Mouse (Mus musculus) embryonic facial prominence, embryonic 13.5 days (tissue): ENCODE data around the gene Pxmp4. TPM values are rescaled to one million over a fixed set of nuclear protein-coding genes. Genes with fewer than 3 reads are reported as not detected.

Experiments
- ATAC-seq: fragments of 200-750 bp; cut with Nextera tagmentation; 2 replicates; pipeline ENCODE4 v1.8.0; 2017; ENCODE audit warnings: low read depth; ENCODE audit not compliant: insufficient number of reproducible peaks, insufficient read depth, low FRiP score, low TSS enrichment
- H3K27ac ChIP-seq: fragments of 300-500 bp; sonication (generic); 2 replicates; pipeline ENCODE4 v1.5.1; 2015; ENCODE audit warnings: moderate library complexity, mild to moderate bottlenecking, inconsistent platforms
- H3K27me3 ChIP-seq: fragments of 300-500 bp; sonication (generic); 2 replicates; pipeline ENCODE4 v1.6.1; 2015; ENCODE audit warnings: mild to moderate bottlenecking, inconsistent platforms
- H3K36me3 ChIP-seq: fragments of 300-500 bp; sonication (generic); 2 replicates; pipeline ENCODE4 v1.6.1; 2015; ENCODE audit warnings: mild to moderate bottlenecking, inconsistent platforms
- H3K4me1 ChIP-seq: fragments of 300-500 bp; sonication (generic); 2 replicates; pipeline ENCODE4 v1.6.1; 2015; ENCODE audit warnings: inconsistent platforms
- H3K4me2 ChIP-seq: fragments of 300-500 bp; sonication (generic); 2 replicates; pipeline ENCODE4 v1.6.1; 2015; ENCODE audit warnings: moderate library complexity, mild to moderate bottlenecking, inconsistent platforms
- H3K4me3 ChIP-seq: fragments of 300-500 bp; sonication (generic); 2 replicates; pipeline ENCODE4 v1.5.1; 2015; ENCODE audit warnings: mild to moderate bottlenecking, inconsistent platforms
- H3K9ac ChIP-seq: fragments of 300-500 bp; sonication (generic); 2 replicates; pipeline ENCODE4 v1.6.1; 2015; ENCODE audit warnings: mild to moderate bottlenecking, inconsistent platforms
- H3K9me3 ChIP-seq: fragments of 300-500 bp; sonication (generic); 2 replicates; pipeline ENCODE4 v1.6.1; 2016; ENCODE audit warnings: inconsistent platforms
- WGBS: fragments of 180-500 bp; shearing (Covaris S2); methylation state at CpG from one replicate; pipeline ENCODE4 v1.1.7; 2015; ENCODE audit warnings: mixed read lengths; 5-methylcytosine and 5-hydroxymethylcytosine counted together
- polyA plus RNA-seq: library from polyadenylated mRNA; unstranded; fragments of >200 nt; fragmentation: Nextera tagmentation; extraction: Ambion mirVana; gene quantifications from 2 replicates; pipeline ENCODE4 v1.2.1, GENCODE M21; 2015

Gene Pxmp4
- polyA plus RNA-seq, 1 experiment from 2014 or later = 24.7 TPM

GRCm38 (mm10) chr2:154609050-154609767 is 5.7 kb upstream of the Pxmp4 start:
- Histone ChIP-seq H3K9me3 (no peaks in the 10 kb centered on the region), H3K27ac (no peak overlapping the region), H3K4me3 (no peak overlapping the region), H3K4me2 (no peak overlapping the region), H3K4me1 (peaks cover 14% of the 10 kb centered on the region), H3K36me3 (no peaks in the 10 kb centered on the region), H3K27me3 (no peaks in the 10 kb centered on the region), H3K9ac (no peak overlapping the region)
- ATAC-seq = no peak
- 55% methylated on average over 10 of the region's 10 CpGs for WGBS

GRCm38 (mm10) chr2:154606965-154607364 is 3.5 kb upstream of the Pxmp4 start:
- no peak overlapping the region for H3K9ac ChIP-seq
- H3K4me3 ChIP-seq = no peak overlapping the region
- H3K9me3 ChIP-seq = no peaks in the 10 kb centered on the region
- peaks cover 14% of the 10 kb centered on the region for H3K4me1 ChIP-seq
- H3K4me2 ChIP-seq = no peak overlapping the region
- H3K27ac ChIP-seq = no peak overlapping the region
- H3K36me3 ChIP-seq = no peaks in the 10 kb centered on the region
- 83% methylated on average over 1 of the region's 1 CpGs for WGBS
- no peaks in the 10 kb centered on the region for H3K27me3 ChIP-seq
- ATAC-seq = no peak

- no peak for ATAC-seq
- Histone ChIP-seq H3K36me3 (no peaks in the 10 kb centered on the region), H3K27me3 (no peaks in the 10 kb centered on the region), H3K4me3 (peak overlapping the region; percentile 77), H3K9ac (0 out of 2 replicates have a peak overlapping the region, but pooled peaks have one; percentile 33), H3K9me3 (no peaks in the 10 kb centered on the region), H3K4me2 (peak overlapping the region; percentile 80), H3K4me1 (peaks cover 14% of the 10 kb centered on the region), H3K27ac (no peak overlapping the region)
- 36% methylated on average over 7 of the region's 7 CpGs for WGBS
Measured at GRCm38 (mm10) chr2:154604156-154604555, 648 bp upstream of the Pxmp4 start.

GRCm38 (mm10) chr2:154603007-154603637 is 386 bp downstream of the Pxmp4 start:
- H3K27me3 ChIP-seq = no peaks in the 10 kb centered on the region
- peak overlapping the region; percentile 80 for H3K4me2 ChIP-seq
- 14% methylated on average over 22 of the region's 22 CpGs for WGBS
- no peaks in the 10 kb centered on the region for H3K36me3 ChIP-seq
- no peak; the same call in 1 of the 2 replicates for ATAC-seq
- peak overlapping the region; percentile 88 for H3K9ac ChIP-seq
- 0 out of 2 replicates have a peak overlapping the region, but pooled peaks have one; percentile 55 for H3K27ac ChIP-seq
- H3K4me3 ChIP-seq = peak overlapping the region; percentile 77
- no peaks in the 10 kb centered on the region for H3K9me3 ChIP-seq
- H3K4me1 ChIP-seq = peaks cover 14% of the 10 kb centered on the region

- H3K9ac ChIP-seq = no peak overlapping the region
- no peak for ATAC-seq
- 79% methylated on average over 3 of the region's 3 CpGs for WGBS
- peaks cover 14% of the 10 kb centered on the region for H3K4me1 ChIP-seq
- no peak overlapping the region for H3K27ac ChIP-seq
- no peaks in the 10 kb centered on the region for H3K9me3 ChIP-seq
- H3K36me3 ChIP-seq = no peaks in the 10 kb centered on the region
- no peaks in the 10 kb centered on the region for H3K27me3 ChIP-seq
- no peak overlapping the region for H3K4me2 ChIP-seq
- no peak overlapping the region for H3K4me3 ChIP-seq
Measured at GRCm38 (mm10) chr2:154601324-154601723, 2.2 kb downstream of the Pxmp4 start.

GRCm38 (mm10) chr2:154600586-154600985 is 2.9 kb downstream of the Pxmp4 start:
- H3K9me3 ChIP-seq = no peaks in the 10 kb centered on the region
- H3K4me3 ChIP-seq = no peak overlapping the region
- ATAC-seq = no peak
- peaks cover 14% of the 10 kb centered on the region for H3K4me1 ChIP-seq
- no peak overlapping the region for H3K27ac ChIP-seq
- H3K36me3 ChIP-seq = peaks cover 5% of the 10 kb centered on the region; the same call in 1 of the 2 replicates
- WGBS = 68% methylated on average over 6 of the region's 6 CpGs
- no peak overlapping the region for H3K4me2 ChIP-seq
- no peaks in the 10 kb centered on the region for H3K27me3 ChIP-seq
- no peak overlapping the region for H3K9ac ChIP-seq

GRCm38 (mm10) chr2:154597399-154597798 is 6.1 kb downstream of the Pxmp4 start:
- peaks cover 30% of the 10 kb centered on the region for H3K36me3 ChIP-seq
- 89% methylated on average over 3 of the region's 3 CpGs for WGBS
- H3K9me3 ChIP-seq = no peaks in the 10 kb centered on the region
- H3K4me2 ChIP-seq = no peak overlapping the region
- H3K4me1 ChIP-seq = 0 out of 2 replicates have a peak, but pooled peaks cover under 1% of the 10 kb centered on the region
- no peak for ATAC-seq
- H3K27me3 ChIP-seq = no peaks in the 10 kb centered on the region
- H3K9ac ChIP-seq = no peak overlapping the region
- no peak overlapping the region for H3K27ac ChIP-seq
- no peak overlapping the region for H3K4me3 ChIP-seq

- WGBS = 77% methylated on average over 5 of the region's 5 CpGs
- Histone ChIP-seq H3K4me3 (no peak overlapping the region), H3K9me3 (no peaks in the 10 kb centered on the region), H3K4me2 (no peak overlapping the region), H3K27ac (no peak overlapping the region), H3K9ac (no peak overlapping the region), H3K27me3 (no peaks in the 10 kb centered on the region), H3K4me1 (no peaks in the 10 kb centered on the region), H3K36me3 (peaks cover 30% of the 10 kb centered on the region)
- no peak for ATAC-seq
Measured at GRCm38 (mm10) chr2:154595775-154596174, 7.7 kb downstream of the Pxmp4 start.

- Histone ChIP-seq H3K27ac (no peak overlapping the region), H3K4me3 (no peak overlapping the region), H3K9me3 (no peaks in the 10 kb centered on the region), H3K27me3 (no peaks in the 10 kb centered on the region), H3K9ac (no peak overlapping the region), H3K4me1 (no peaks in the 10 kb centered on the region), H3K4me2 (no peak overlapping the region), H3K36me3 (peaks cover 30% of the 10 kb centered on the region)
- 63% methylated on average over 3 of the region's 3 CpGs for WGBS
- no peak for ATAC-seq
Measured at GRCm38 (mm10) chr2:154593025-154593424, 10.5 kb downstream of the Pxmp4 start.

GRCm38 (mm10) chr2:154591239-154591638 is 12.3 kb downstream of the Pxmp4 start:
- Histone ChIP-seq H3K4me1 (no peaks in the 10 kb centered on the region), H3K27me3 (no peaks in the 10 kb centered on the region), H3K9me3 (no peaks in the 10 kb centered on the region), H3K27ac (no peak overlapping the region), H3K4me3 (no peak overlapping the region), H3K4me2 (no peak overlapping the region), H3K36me3 (peaks cover 46% of the 10 kb centered on the region), H3K9ac (no peak overlapping the region)
- WGBS = 83% methylated on average over 3 of the region's 3 CpGs
- no peak for ATAC-seq

- ATAC-seq = no peak
- Histone ChIP-seq H3K4me2 (no peak overlapping the region), H3K4me3 (no peak overlapping the region), H3K4me1 (peaks cover 20% of the 10 kb centered on the region), H3K27me3 (no peaks in the 10 kb centered on the region), H3K9me3 (no peaks in the 10 kb centered on the region), H3K27ac (no peak overlapping the region), H3K36me3 (peaks cover 28% of the 10 kb centered on the region), H3K9ac (no peak overlapping the region)
- 78% methylated on average over 4 of the region's 4 CpGs for WGBS
Measured at GRCm38 (mm10) chr2:154589051-154589450, 14.5 kb downstream of the Pxmp4 start.

GRCm38 (mm10) chr2:154586405-154586804 is 17.1 kb downstream of the Pxmp4 start:
- no peak for ATAC-seq
- Histone ChIP-seq H3K4me1 (peaks cover 28% of the 10 kb centered on the region), H3K27me3 (no peaks in the 10 kb centered on the region), H3K36me3 (peaks cover 16% of the 10 kb centered on the region), H3K4me2 (no peak overlapping the region), H3K27ac (no peak overlapping the region), H3K9ac (no peak overlapping the region), H3K4me3 (no peak overlapping the region), H3K9me3 (no peaks in the 10 kb centered on the region)
- WGBS = 76% methylated on average over 5 of the region's 5 CpGs
